Mouse (Mus musculus) MEL (cell line): ENCODE results near the gene Pik3r1.

ENCODE experiments used
- CTCF ChIP-seq, 3 experiments: IDR thresholded peaks in 2 of 3; conservative IDR thresholded peaks in 1 of 3; 2 replicates each; pipeline ENCODE4 v1.5.1; 2011 to 2012; ENCODE audit warnings: low read length in 3 of 3, low read depth in 2 of 3, mild to moderate bottlenecking in 2 of 3, improper control_type of control experiment in 1 of 3, inconsistent platforms in 1 of 3, mixed read lengths in 1 of 3, moderate library complexity in 1 of 3; ENCODE audit not compliant: control insufficient read depth in 1 of 3, insufficient read depth in 1 of 3, poor library complexity in 1 of 3, severe bottlenecking in 1 of 3
- MAX ChIP-seq: IDR thresholded peaks from 2 replicates; pipeline ENCODE4 v1.6.1; 2011; ENCODE audit warnings: low read length, improper control_type of control experiment
- TAL1 ChIP-seq: IDR thresholded peaks from 2 replicates; pipeline ENCODE4 v1.6.1; 2012; ENCODE audit warnings: mild to moderate bottlenecking, inconsistent platforms, low read length, moderate library complexity, mixed read lengths
- TBP ChIP-seq: IDR thresholded peaks from 2 replicates; pipeline ENCODE4 v1.8.0; 2011; ENCODE audit warnings: low read depth, low read length, improper control_type of control experiment

DNA sequence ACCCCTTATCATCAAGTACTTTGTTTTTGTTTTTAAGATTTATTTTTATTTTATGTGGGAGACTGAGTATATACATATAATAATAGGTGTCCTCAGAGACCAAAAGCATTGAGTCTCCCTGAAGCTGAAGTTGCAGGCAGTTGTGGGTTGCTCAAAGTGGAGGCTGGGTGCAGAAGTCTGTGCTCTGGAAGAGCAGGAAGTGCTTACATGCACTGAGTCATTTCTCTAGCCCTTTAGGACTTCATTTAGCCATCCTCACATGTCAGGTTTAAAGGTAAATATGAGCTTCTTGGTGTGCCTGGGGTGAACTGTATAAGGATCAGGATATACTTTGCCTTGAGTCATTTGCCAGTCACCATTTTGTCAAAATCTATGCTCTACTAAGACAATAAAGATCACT, 133.6 kb downstream of the Pik3r1 start:
- TF ChIP-seq MAX (no peak), CTCF (IDR thresholded peaks at IDR 0.05 in 2 of 3, conservative IDR thresholded peaks at IDR 0.05 in 1 of 3; ENCODE audit: control insufficient read depth in 1 of 3, insufficient read depth in 1 of 3, low read depth in 2 of 3, low read length in 3 of 3, poor library complexity in 1 of 3, severe bottlenecking in 1 of 3) (no peak), TAL1 (no peak), TBP (no peak)
